Mouse (Mus musculus) MEL (cell line): ENCODE measurements around the gene Arhgap9.

Source experiments
- CTCF ChIP-seq, 3 experiments: IDR thresholded peaks in 2 of 3; conservative IDR thresholded peaks in 1 of 3; 2 replicates each; pipeline ENCODE4 v1.5.1; 2011 to 2012; ENCODE audit warnings: low read length in 3 of 3, low read depth in 2 of 3, mild to moderate bottlenecking in 2 of 3, improper control_type of control experiment in 1 of 3, inconsistent platforms in 1 of 3, mixed read lengths in 1 of 3, moderate library complexity in 1 of 3; ENCODE audit not compliant: control insufficient read depth in 1 of 3, insufficient read depth in 1 of 3, poor library complexity in 1 of 3, severe bottlenecking in 1 of 3
- ELF1 ChIP-seq: IDR thresholded peaks from 2 replicates; pipeline ENCODE4 v1.6.1; 2014; ENCODE audit warnings: low read depth, mild to moderate bottlenecking, inconsistent platforms, low read length, improper control_type of control experiment, moderate library complexity
- EP300 ChIP-seq, 2 experiments: IDR thresholded peaks; 2 replicates each; pipeline ENCODE4 v1.6.1; 2011; ENCODE audit warnings: improper control_type of control experiment in 2 of 2, low read length in 2 of 2, low read depth in 1 of 2, mild to moderate bottlenecking in 1 of 2
- GATA1 ChIP-seq: IDR thresholded peaks from 2 replicates; pipeline ENCODE4 v1.6.1; 2011; ENCODE audit warnings: low read depth, low read length, improper control_type of control experiment
- JUND ChIP-seq: IDR thresholded peaks from 2 replicates; pipeline ENCODE4 v1.6.1; 2011; ENCODE audit warnings: low read depth, mild to moderate bottlenecking, improper control_type of control experiment, low read length
- MEF2A ChIP-seq: IDR thresholded peaks from 2 replicates; pipeline ENCODE4 v1.6.1; 2014; ENCODE audit warnings: low read depth, mild to moderate bottlenecking, inconsistent platforms, low read length, improper control_type of control experiment; ENCODE audit not compliant: poor library complexity, insufficient replicate concordance, severe bottlenecking; ENCODE audit errors: extremely low read depth
- MXI1 ChIP-seq: IDR thresholded peaks from 2 replicates; pipeline ENCODE4 v1.6.1; 2011; ENCODE audit warnings: mild to moderate bottlenecking, low read depth, low read length, improper control_type of control experiment
- NELFE ChIP-seq: IDR thresholded peaks from 2 replicates; pipeline ENCODE4 v1.6.1; 2011; ENCODE audit warnings: low read depth, low read length, improper control_type of control experiment
- POLR2A ChIP-seq, 2 experiments: IDR thresholded peaks; 2 replicates each; pipeline ENCODE4 v1.6.1; 2011 to 2012; ENCODE audit warnings: low read length in 2 of 2, mild to moderate bottlenecking in 2 of 2, control low read depth in 1 of 2, improper control_type of control experiment in 1 of 2, low read depth in 1 of 2, moderate library complexity in 1 of 2; ENCODE audit not compliant: control insufficient read depth in 1 of 2, insufficient read depth in 1 of 2, poor library complexity in 1 of 2
- RCOR1 ChIP-seq: IDR thresholded peaks from 2 replicates; pipeline ENCODE4 v1.6.1; 2012; ENCODE audit warnings: low read depth, mild to moderate bottlenecking, inconsistent platforms, low read length, improper control_type of control experiment
- TAL1 ChIP-seq: IDR thresholded peaks from 2 replicates; pipeline ENCODE4 v1.6.1; 2012; ENCODE audit warnings: mild to moderate bottlenecking, inconsistent platforms, low read length, moderate library complexity, mixed read lengths
- TCF12 ChIP-seq: IDR thresholded peaks from 2 replicates; pipeline ENCODE4 v1.6.1; 2014; ENCODE audit warnings: low read depth, mild to moderate bottlenecking, inconsistent platforms, low read length, improper control_type of control experiment, moderate library complexity
- UBTF ChIP-seq: IDR thresholded peaks from 2 replicates; pipeline ENCODE4 v1.6.1; 2012; ENCODE audit warnings: low read depth, mild to moderate bottlenecking, inconsistent platforms, low read length, improper control_type of control experiment, moderate library complexity, borderline replicate concordance; ENCODE audit not compliant: insufficient read depth
- USF1 ChIP-seq: IDR thresholded peaks from 2 replicates; pipeline ENCODE4 v1.6.1; 2014; ENCODE audit warnings: low read depth, mild to moderate bottlenecking, inconsistent platforms, low read length, improper control_type of control experiment, moderate library complexity

GRCm38 (mm10) chr10:127321621-127322020 is at the start of gene Arhgap9:
- no peak for TF ChIP-seq EP300 (IDR thresholded peaks at IDR 0.05; ENCODE audit: low read depth in 1 of 2, low read length in 2 of 2)
- TF ChIP-seq CTCF (IDR thresholded peaks at IDR 0.05 in 2 of 3, conservative IDR thresholded peaks at IDR 0.05 in 1 of 3; ENCODE audit: control insufficient read depth in 1 of 3, insufficient read depth in 1 of 3, low read depth in 2 of 3, low read length in 3 of 3, poor library complexity in 1 of 3, severe bottlenecking in 1 of 3): no peak
- TF ChIP-seq GATA1: no peak
- no peak for TF ChIP-seq TAL1
- TF ChIP-seq MEF2A: no peak
- TF ChIP-seq POLR2A (IDR thresholded peaks at IDR 0.05; ENCODE audit: control insufficient read depth in 1 of 2, insufficient read depth in 1 of 2, low read depth in 1 of 2, low read length in 2 of 2, poor library complexity in 1 of 2): no peak
- TF ChIP-seq NELFE: no peak
- no peak for TF ChIP-seq MXI1
- no peak for TF ChIP-seq JUND
- TF ChIP-seq UBTF: no peak
- TF ChIP-seq TCF12: no peak
- TF ChIP-seq RCOR1: no peak
- TF ChIP-seq USF1: no peak
- TF ChIP-seq ELF1: no peak
